Mouse (Mus musculus): ENCODE results near the gene Maml3.

Gene Maml3

DNA sequence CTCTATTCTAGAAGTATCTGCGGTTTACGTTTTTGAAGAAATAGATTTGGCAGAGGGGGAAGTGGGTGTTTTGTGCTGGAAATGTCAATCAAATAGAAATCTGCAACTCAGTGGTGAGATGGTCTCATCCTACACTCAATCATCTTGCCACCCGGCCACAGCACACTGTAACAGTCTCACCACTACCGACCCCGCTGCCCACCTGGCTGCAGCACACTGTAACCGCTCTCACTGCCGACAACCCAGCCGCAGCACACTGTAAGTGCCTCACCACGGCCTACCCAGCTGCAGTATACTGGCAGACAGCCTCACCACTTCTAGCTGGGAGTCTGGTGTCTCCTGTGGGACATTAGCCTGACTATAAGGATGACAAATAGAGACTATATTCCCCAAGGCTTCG lies 322.7 kb downstream of the Maml3 start:
- no peak for DNase-seq (ENCODE audit: low spot score in 2 of 2)

GRCm38 (mm10) chr3:51778738-51779592 lies 325.9 kb downstream of the Maml3 start:
- no peak for DNase-seq (ENCODE audit: low spot score in 2 of 2)

DNA sequence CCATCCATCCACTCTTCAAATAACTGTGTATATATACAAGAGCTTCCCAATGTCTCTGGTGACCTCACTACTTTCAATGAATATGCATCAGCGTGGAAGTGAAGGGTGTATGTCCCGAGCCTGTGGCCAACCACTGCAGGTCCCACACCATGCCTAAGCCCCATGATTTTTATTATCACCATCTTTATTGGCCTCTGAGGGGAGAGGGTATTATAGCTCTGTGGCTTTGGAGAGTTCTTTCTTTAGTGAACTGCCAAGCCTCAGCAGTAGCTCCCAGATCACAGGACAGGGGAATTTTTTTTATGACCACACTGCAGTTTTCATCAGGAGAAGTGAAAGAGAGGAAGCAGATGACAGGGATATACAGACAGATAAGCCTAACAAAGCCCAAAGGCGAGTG lies 326.7 kb downstream of the Maml3 start:
- no peak for DNase-seq (ENCODE audit: low spot score in 2 of 2)

DNA sequence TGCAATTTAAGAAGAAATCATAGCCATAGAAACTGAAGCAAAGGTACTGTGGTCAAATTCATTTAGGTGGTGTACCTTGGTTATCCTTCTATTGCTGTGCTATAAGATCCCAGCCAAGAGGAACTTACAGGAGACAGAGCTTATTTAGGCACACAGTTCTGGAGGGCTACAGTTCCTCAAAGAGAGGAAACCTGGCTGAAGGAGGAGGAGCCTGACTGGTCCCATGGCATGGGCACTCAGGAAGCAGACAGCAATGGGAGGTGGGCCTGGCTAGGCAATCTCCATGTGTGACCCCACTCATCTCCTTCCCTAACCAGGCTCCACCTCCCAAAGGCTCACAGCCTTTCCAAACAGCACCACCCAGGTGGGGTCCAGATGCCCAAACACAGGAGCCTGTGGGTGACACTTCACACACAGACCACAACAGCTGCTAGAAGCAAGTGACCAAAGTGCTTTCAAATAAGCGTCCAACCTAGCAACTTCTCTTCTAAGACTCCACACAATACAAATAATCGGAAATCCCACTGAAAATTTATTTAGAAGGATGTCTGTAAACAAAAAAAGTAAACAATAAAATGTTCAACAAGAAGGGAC lies 328.8 kb downstream of the Maml3 start:
- no peak for DNase-seq (ENCODE audit: low spot score in 2 of 2)

- DNase-seq (ENCODE audit: low spot score in 2 of 2): no peak
Observed at GRCm38 (mm10) chr3:51773587-51773986, 331.3 kb downstream of the Maml3 start.

- DNase-seq (ENCODE audit: low spot score in 2 of 2): no peak
Observed at GRCm38 (mm10) chr3:51771839-51772630, 332.8 kb downstream of the Maml3 start.

DNA sequence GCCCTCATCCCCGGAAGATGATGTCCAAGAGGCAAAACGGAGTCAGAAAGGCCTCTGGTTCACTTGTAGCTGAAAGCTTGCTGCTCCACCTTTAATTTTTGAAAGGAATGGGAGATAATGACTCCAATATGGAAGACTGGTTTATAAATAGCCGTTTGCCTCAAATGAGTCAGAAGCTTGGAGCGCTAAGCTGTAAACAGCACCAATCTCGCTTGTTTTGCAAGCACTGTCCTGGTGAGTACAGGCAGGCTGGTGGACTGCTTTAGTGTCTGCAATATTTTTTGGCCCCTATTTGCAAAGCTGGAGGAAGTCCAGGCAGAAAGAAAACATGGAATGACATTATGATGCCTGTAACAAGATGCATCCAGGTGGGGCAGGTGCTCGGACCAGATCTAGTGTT lies 335.7 kb downstream of the Maml3 start:
- no peak for DNase-seq (ENCODE audit: low spot score in 2 of 2)

DNA sequence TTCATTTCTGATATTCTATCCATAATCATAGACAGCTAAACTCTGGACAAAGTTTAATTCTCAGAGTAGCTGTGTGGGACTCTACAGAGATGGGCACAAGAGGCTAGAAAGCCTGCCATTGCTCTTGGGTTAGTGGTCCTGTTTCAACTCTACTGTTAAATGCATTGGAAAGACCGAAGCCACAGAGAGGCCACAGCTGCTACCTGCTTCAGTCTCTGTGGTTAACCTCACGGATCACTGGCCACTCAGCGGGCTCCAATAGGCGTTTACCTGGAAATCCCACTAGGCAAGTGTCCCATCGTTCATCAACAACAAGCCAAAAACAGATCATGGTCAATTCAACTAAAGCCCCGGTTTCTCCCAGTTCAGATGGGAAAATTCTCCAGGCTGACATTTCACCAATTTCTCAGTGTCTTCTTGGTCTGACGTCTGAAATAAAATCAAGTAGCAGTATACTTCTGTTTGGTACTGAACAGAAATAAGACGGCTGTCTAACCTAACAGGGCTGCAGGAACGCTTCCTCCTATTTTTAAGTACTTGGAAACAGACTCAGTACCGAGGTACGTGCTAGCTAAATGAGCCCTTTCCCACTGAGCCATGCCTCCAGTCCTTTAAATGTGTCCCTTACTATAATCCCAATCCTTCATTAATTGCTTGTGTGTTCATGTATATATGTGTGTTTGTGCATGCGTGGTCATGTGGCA lies 339.5 kb downstream of the Maml3 start:
- DNase-seq (ENCODE audit: low spot score in 2 of 2): no peak

- no peak for DNase-seq (ENCODE audit: low spot score in 2 of 2)
Observed at GRCm38 (mm10) chr3:51764175-51764574, 340.7 kb downstream of the Maml3 start.

- DNase-seq (ENCODE audit: low spot score in 2 of 2): no peak
Observed at GRCm38 (mm10) chr3:51762900-51763299, 342.0 kb downstream of the Maml3 start.

GRCm38 (mm10) chr3:51759534-51759933 lies 345.3 kb downstream of the Maml3 start:
- no peak for DNase-seq (ENCODE audit: low spot score in 2 of 2)

- DNase-seq (ENCODE audit: low spot score in 2 of 2): no peak
Observed at GRCm38 (mm10) chr3:51757032-51757431, 347.8 kb downstream of the Maml3 start.

DNA sequence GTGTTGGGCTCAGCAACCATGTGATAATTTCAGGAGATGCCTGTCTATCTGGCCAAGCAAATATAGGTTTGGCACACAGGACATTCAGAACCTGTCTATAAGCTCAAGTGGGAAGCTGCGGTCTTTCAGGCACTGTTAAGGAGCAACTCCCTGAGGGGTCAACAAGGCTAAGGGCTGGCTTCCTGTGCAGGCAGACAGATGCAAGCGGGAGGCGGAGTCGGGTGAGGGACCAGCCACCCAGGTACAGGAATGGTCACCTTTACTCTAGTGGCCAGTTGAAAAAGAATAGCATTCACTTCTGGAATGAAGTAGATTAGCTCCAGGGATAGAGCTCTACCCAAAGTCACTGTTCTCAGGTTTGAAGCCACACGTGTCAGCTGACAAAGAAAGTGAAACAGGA lies 348.6 kb downstream of the Maml3 start:
- DNase-seq (ENCODE audit: low spot score in 2 of 2): no peak

- DNase-seq (ENCODE audit: low spot score in 2 of 2): no peak
Observed at GRCm38 (mm10) chr3:51753262-51753661, 351.6 kb downstream of the Maml3 start.

- no peak for DNase-seq (ENCODE audit: low spot score in 2 of 2)
Observed at GRCm38 (mm10) chr3:51751440-51751839, 353.4 kb downstream of the Maml3 start.

- no peak for DNase-seq (ENCODE audit: low spot score in 2 of 2)
Observed at GRCm38 (mm10) chr3:51749812-51750481, 354.9 kb downstream of the Maml3 start.

- no peak for DNase-seq (ENCODE audit: low spot score in 2 of 2)
Observed at GRCm38 (mm10) chr3:51749421-51749811, 355.5 kb downstream of the Maml3 start.

GRCm38 (mm10) chr3:51748436-51749376 lies 356.2 kb downstream of the Maml3 start:
- no peak for DNase-seq (ENCODE audit: low spot score in 2 of 2)

- no peak for DNase-seq (ENCODE audit: low spot score in 2 of 2)
Observed at GRCm38 (mm10) chr3:51746816-51747215, 358.1 kb downstream of the Maml3 start.

GRCm38 (mm10) chr3:51745162-51745561 lies 359.7 kb downstream of the Maml3 start:
- no peak for DNase-seq (ENCODE audit: low spot score in 2 of 2)
